Mouse (Mus musculus): Measurements from ENCODE around the gene Olfr1408.

Olfr1408 gene

DNA sequence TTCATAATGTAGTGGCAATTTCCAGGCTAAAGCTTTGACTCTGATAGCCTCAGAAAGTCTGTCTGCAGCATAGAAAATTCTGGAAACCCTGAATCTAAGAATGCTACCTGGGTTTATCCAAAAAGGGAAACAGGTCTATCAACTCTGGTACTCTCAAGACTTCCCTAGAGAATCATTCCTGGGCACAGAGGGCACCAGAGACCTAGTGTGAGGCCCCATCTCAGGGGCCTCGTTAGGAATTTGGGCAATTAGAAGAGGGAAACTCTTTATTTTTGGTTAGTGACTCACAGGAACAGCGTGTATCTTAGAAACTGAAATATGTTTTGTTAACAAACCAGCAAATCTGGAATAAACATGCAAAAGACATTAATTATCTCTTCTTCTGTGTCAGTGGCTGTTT is at the start of gene Olfr1408:
Gene Olfr1408 (minus strand): TSS at position 101 of the 400 bp plus-strand sequence.
- DNase-seq (ENCODE audit: low spot score), result no peak

DNA sequence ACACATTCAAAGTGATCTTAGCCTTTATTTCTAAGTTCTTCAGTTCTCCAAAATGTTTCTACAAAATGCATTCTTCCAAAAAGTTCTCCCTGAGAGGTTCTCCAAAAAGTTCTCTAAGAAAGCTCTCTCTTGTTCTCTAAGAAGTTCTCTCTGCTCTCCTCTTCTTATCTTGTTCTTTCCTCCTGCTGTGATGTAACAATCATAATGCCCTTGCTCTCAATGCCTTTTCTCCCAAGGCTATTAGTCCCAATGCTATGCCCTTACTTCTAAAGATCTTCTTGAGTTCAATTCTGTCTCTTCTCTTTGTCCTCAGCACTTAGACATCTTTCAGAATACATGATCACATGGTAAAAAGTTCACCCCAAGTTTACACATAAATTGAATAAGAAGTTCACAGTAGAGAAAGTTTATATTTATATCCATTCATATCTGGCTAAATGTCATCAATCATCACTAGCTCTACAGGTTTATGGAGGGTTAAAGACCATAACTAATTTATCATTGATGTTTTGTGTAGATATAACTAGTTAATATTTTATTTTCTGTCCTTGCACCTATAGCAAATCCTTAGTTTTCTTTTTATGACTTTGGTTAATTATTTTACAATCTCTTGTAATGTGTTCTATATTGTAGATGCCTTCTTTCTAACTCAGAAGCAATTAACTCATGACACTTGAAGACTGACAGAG is 37.1 kb upstream of the Olfr1408 start:
- no peak for DNase-seq (ENCODE audit: low spot score)
